Mouse (Mus musculus) CD4-positive, CD25-positive, alpha-beta regulatory T cell, adult 2 months (primary cell): ENCODE measurements around the gene Ankrd45.
"Not testable (repeated sequence)": the region's sequence is repeated elsewhere in the genome, so short reads cannot be mapped to it uniquely, and the experiment has no call there.

Experiments used
- DNase-seq: peaks from one replicate; pipeline ENCODE4 v3.0.0-alpha.2; 2012; ENCODE audit warnings: low read depth, low spot score

The Ankrd45 gene

GRCm38 (mm10) chr1:161185431-161185830, 42.9 kb downstream of the Ankrd45 start:
- no peak for DNase-seq

- DNase-seq, result no peak
Observed at GRCm38 (mm10) chr1:161190253-161190910, 47.9 kb downstream of the Ankrd45 start.

- peak; percentile 74 for DNase-seq
Observed at GRCm38 (mm10) chr1:161195541-161196351, 53.3 kb downstream of the Ankrd45 start.

GRCm38 (mm10) chr1:161196364-161196763, 53.9 kb downstream of the Ankrd45 start:
- not testable (repeated sequence) for DNase-seq

GRCm38 (mm10) chr1:161199856-161200255, 57.4 kb downstream of the Ankrd45 start:
- no peak for DNase-seq

GRCm38 (mm10) chr1:161214465-161214864, 72.0 kb downstream of the Ankrd45 start:
- DNase-seq, result peak; percentile 79

- DNase-seq, result no peak
Observed at GRCm38 (mm10) chr1:161219816-161220215, 77.3 kb downstream of the Ankrd45 start.
